Mouse (Mus musculus) liver, adult 2 months (tissue): Measurements from ENCODE around the gene Baiap2l2.

ENCODE experiments used
- CTCF ChIP-seq: fragments of 200-500 bp; IDR thresholded peaks from 2 replicates; pipeline ENCODE4 v1.5.1; 2011; ENCODE audit warnings: low read depth, low read length, control low read depth
- POLR2A ChIP-seq: fragments of 200-500 bp; IDR thresholded peaks from 2 replicates; pipeline ENCODE4 v1.6.1; 2011; ENCODE audit warnings: low read length, control low read depth; ENCODE audit not compliant: insufficient read depth; ENCODE audit errors: extremely low read depth

- no peak for TF ChIP-seq POLR2A
- no peak for TF ChIP-seq CTCF
Observed at GRCm38 (mm10) chr15:79298553-79298952, 13.2 kb upstream of the Baiap2l2 start.
